Mouse (Mus musculus): ENCODE results near the gene Gpr180. TPM values are rescaled to one million over a fixed set of nuclear protein-coding genes. Genes with fewer than 3 reads are reported as not detected.
"Not testable (repeated sequence)": the region's sequence is repeated elsewhere in the genome, so short reads cannot be mapped to it uniquely, and the experiment has no call there.

Gpr180 gene
- 10 to 100 TPM; 31.4 to 36.1 TPM for total RNA-seq (2021)
- long read RNA-seq, experiment 1, transcript Gpr180-201 (9 exons, 1,875 nt) = major isoform, 98 of 126 reads
- long read RNA-seq, experiment 1, partial matches to known transcripts = 7 of 126 reads
- long read RNA-seq, experiment 1, other reads (novel, unspliced or antisense) = 21 of 126 reads
- long read RNA-seq, experiment 2, transcript Gpr180-201 (9 exons, 1,875 nt) = major isoform, 57 of 78 reads
- long read RNA-seq, experiment 2, partial matches to known transcripts = 7 of 78 reads
- long read RNA-seq, experiment 2, other reads (novel, unspliced or antisense) = 14 of 78 reads

DNA sequence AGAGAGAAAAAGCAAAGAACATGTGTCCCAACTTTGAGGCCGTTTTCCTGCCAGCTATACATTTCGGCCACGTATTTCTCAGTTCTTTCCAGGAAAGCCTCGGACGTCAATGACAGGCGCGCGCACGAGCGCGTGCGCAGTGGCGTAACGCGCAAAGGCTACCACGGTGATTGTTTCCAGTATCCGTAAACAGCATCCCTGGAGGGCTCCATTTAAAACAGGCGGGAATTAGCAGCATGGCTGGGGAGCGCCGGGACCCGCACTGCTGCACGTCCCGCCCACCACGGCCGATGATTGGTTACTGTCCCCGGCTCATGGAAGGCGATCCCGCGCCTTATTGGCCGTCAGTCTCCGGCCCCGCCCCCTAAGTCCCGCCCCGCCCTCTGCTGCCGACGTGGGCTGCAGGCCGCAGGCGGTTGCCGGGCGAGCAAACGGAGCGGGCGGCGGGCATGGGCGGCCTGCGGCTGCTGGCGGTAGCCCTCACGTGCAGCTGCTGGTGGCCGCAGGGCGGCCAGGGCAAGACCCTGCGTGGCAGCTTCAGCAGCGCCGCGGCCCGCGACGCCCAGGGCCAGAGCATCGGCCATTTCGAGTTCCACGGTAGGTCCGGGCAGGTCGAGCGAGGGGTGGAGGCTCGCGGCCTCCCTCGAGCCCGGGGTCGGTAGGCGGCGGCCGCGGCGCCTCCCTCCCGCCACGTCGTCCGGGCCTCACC is at the start of gene Gpr180:
Gene Gpr180, plus strand, starts transcription at position 415 of the 709 bp plus-strand sequence.
- DNase-seq (ENCODE audit: low spot score) = peak; percentile 96

DNA sequence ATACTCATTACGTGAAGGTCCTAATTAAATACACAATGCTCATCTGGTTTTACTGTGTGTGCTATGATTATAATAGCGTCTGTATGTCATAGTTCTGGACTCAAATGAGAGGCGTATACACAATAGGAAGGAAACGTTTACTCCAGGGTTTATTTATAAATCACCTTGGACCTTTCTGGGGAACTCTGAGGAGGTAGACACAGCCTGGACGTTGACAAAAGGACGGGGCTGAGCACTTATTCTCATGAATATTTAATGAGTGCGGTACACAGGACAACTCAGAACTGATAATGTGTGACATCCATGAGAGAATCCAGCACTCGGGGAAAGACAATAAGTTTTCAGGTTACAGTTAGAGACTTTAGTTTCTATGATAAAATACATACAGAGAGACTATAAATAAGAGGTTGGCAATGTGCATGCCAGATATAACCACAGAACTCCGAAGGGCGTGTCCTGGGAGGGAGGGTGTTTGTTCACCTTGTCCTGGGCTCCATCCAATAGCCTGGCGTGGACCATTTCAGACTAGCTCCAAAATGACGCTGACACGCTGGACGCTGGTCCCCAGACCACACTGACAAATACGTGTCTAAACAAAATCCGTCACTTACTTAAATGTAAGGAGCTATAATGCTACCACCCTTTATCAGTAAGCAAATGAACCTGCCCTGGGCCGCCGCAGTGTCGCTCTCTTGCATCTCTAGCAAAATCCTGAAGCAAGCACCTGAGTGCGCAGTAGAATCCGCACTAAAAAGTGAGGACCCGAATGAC is 48.3 kb upstream of the Gpr180 start:
- no peak for DNase-seq (ENCODE audit: low spot score)

DNA sequence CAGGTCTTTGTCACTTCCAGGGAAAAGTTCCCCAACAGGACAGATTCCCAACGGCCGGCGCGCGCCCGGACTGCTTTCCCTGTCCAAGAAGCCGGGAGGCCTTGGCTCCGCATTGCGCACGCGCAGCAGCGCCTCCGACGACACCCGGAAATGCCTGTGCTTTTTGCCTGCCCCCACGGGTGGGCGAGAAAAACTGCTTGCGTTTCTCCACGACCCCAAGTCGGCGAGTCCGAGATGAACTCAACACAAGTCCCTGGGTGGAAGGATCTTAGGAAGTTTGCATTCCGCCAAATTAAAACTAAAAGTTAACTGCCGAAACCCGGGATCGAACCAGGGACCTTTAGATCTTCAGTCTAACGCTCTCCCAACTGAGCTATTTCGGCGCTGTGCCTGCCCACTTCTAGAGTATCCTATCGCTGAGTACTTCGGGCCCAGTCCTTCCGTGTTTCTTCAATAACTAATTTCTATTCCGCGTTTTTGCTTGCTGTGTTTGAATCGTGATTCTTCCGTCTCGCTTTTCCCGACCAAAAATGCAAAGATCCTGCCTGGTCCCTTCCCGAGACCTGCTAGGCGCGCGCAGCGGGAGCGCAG is 47.6 kb upstream of the Gpr180 start:
- DNase-seq (ENCODE audit: low spot score) = peak; percentile 89

DNA sequence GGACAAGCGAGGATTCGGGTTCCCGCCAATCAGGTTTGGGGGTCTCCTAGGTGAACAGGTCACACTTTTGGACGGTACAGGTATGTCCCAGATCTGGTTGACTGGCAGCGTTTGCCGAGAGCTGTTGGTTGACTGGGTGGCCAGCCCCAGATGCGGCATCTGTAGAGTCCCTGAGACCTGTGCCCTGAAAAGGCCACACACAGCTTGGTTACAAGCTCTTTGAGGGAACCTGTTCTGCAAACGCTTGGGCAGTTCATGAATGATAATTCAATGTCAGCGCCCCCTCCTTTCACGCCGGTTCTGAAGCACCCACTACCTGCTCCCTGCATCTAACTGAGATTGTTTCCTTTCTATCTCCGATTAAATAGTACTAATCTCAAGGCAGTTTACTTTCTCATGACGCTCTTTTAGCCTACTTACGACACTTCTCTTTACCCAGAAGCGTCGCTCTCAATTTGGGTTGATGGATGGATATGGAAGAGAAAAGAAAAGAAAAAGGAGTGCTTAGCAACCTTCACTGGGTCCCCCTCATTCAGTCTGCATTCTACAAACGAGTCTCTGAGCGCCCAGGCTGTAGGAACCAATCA is 47.1 kb upstream of the Gpr180 start:
- no peak for DNase-seq (ENCODE audit: low spot score)

DNA sequence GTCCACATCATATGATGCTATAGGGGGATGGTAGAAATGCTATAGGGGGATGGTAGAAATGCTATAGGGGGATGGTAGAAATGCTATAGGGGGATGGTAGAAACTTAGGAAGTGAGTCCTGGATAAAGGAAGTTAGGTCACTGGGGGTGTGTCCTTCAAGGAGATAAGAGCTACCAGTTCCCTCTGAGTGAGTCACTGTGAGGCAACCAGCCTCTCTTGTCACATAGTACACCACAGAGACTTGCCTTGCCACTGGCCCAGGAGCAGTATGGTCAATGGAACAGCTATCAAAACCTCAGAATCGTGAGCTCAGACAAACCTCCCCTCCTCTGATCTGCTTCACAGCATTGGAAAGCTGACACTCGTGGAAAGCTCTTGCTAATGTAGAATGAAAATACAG is 38.7 kb upstream of the Gpr180 start:
- DNase-seq (ENCODE audit: low spot score) = no peak

DNA sequence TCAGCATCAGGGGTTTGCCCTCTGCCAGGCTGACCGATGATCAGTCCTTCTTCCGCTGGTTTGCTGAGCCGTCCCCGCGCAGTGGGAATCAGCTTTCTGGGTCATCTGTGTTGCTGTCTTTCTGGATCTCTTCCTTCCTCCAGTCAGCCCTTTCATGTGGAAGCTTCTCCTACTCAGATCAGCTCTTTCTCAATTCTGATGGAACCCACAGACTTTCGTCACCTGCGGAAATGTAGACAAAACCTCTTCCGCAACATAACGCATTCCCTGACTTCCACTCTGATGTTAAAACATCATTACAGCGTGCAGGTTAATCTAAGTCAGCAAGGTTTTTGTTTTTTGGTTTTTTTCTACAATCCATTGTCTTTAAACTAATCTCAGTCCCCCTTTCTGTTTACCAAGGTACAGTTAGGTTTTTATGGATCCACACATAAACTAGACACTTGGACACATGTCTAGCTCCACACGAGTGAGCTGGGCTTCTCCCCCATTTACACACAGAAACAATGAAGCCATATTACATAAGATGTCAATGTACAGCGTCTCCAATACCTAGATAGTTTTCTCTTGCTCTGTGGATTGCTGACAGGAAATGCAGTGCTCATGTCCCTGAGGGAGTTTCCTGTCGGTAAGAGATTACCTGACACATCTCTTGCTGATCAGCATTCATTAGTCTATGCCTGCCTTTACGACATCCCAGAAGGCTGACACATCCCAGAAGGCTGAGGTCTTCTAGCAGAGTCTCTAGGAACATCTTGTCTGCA is 35.5 kb upstream of the Gpr180 start:
- DNase-seq (ENCODE audit: low spot score) = no peak

DNA sequence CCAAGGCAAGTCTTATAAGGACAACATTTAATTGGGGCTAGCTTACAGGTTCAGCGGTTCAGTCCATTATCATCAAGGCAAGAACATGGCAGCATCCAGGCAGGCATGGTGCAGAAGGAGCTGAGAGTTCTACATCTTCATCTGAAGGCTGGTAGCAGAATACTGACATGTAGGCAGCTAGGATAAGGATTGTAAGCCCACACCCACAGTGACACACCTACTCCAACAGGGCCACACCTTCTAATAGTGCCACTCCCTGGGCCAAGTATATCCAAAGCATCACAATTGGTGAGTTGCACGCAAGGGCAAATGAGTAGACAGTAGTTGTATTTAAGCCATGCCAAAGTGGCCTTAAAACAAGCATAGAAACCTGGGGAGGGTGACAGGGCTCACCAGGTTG is 29.5 kb upstream of the Gpr180 start:
- not testable (repeated sequence) for DNase-seq (ENCODE audit: low spot score)

DNA sequence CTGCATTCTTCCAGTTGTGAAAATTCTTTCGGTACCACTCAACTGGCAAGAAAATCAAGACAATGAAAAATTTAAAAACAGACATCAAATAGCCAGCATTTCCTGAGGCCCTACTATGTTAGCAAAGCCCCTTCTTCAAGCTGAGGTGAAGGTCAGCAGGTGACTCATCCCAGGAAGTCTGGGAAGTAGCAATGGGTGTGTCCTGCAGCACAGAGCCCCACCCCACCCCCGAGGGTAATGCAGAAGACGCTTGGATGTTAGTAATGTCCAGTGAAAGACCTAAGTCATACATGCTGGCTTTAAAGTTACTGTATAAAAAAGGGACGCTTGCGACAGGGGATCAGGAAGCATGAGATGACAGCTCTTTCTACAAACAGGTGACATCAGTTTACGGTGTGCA is 23.8 kb upstream of the Gpr180 start:
- DNase-seq (ENCODE audit: low spot score) = no peak

DNA sequence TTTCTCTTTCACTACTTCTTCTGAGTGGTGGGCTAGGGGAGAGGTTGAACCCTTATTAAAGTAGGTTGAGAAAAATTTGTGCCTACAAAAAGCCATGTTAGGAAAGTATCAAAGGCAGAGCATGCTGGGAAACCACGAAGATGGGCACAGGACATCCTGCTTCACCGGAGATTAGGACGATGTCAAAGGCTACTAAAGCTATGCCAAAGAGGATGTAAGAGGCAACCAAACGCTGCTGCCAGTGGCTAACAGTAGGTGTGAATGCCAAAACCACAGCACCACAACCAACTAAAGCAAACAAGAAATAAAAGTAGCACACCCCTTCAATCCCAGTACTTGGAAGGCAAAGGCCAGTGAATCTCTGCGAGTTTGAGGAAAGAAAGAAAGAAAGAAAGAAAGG is 12.8 kb upstream of the Gpr180 start:
- no peak for DNase-seq (ENCODE audit: low spot score)

DNA sequence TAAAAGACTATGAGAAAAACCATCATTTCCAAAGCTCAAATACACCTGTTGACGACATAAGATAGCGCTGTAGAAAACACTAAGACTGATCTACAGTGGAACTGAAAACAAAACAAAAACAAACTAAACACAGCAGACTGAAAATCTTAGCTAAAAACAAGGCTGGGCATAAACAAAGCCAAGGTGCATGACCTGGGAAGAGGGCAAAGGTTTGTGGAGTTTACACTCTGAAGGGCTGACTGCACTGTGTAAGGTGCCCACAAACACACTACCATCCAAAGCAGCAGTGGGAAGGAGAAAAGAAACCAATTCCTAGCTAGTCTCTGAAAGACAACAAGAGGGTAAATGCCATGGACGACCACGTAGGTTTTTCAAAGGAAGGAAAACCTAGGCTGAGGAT is 12.2 kb upstream of the Gpr180 start:
- DNase-seq (ENCODE audit: low spot score) = no peak

DNA sequence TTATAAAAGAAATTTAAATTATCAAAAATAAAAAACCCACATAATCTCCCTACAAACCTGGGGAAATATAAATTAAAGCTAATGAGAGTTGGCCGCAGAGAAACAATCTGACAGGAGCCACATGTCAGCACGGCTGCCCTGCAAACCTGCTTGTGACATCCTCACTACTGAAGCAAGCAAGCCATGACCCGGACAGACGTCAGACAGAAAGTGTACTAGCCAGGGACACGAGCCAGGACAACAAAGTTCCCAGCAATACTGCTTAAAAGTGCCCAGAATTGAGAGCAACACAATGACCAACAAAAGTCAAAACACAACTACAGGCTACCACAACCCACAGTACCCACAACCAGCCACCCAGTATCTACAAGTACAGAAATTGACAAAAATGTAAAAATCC is 10.7 kb upstream of the Gpr180 start:
- DNase-seq (ENCODE audit: low spot score) = no peak

DNA sequence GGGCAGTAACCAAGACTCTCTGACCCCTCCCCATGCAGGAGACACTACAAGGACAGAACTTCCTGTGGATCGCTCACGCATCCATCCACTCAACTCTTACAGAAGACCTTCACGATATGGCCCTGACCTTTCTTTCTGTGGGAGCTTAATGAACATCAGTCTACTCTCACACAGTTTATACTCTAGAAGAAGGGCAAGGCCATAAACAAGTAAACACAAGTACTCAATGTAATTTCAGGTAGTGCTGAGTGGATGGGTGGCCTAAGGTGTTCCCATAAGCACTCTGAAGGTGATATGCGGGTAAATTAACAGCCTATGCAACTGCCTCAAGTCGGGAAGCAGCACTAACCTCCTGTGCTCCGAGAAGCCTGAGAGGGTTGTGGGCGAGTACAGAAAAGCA is 5.5 kb upstream of the Gpr180 start:
- no peak for DNase-seq (ENCODE audit: low spot score)

DNA sequence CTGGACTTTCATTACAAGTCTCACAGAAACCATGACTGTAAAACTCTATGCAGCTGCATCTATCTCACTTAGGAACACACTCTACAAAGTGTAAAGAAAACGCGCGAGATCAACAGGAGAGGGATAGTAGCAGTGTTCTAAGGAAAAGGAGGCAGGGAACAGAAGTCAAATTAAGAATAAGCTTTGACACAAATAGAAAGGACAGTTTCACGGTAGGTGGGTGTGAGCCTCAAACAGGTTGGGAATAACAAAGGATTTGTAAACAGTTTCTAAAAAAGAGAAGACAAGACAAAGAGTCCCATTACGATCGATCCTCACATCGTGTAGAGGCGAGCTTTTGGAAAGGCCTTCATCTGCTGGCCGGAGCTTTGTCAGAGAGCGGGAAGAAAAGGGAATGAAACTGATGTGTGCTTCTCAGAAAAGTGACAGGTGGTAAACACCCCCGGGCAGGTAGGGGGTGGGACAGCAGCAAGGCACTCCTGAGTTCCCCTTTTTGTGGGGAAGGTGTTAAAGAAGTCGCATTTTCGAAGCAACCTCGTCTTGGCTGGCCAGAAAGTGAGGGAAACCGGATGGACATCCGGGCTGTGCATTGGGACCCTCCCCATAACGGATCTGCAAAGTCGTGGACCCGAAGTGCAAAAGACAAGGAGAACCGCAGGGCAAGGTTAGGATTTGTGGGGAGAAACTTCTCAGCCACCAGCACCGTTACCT is 4.9 kb upstream of the Gpr180 start:
- DNase-seq (ENCODE audit: low spot score) = no peak

DNA sequence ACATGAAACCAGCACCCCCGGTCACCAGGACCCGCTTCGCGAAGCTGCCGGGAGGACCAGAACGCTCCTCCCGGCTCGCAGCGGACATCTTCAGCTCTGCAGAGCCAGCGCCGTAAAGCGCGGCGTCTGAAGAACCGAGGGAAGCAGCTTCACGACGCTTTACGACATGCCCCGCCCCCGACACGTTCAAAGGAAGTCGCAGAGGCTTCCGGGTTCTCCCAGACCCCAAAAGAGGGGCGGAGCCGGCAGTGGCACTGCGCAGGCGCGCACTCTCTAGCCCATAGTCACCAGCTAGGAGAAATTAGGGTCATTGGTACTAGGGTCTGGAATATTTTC is 4.3 kb upstream of the Gpr180 start, which contains the start of gene Tgds:
Gene Tgds, minus strand, starts transcription at position 114 of the 336 bp plus-strand sequence.
- peak; percentile 99 for DNase-seq (ENCODE audit: low spot score)

DNA sequence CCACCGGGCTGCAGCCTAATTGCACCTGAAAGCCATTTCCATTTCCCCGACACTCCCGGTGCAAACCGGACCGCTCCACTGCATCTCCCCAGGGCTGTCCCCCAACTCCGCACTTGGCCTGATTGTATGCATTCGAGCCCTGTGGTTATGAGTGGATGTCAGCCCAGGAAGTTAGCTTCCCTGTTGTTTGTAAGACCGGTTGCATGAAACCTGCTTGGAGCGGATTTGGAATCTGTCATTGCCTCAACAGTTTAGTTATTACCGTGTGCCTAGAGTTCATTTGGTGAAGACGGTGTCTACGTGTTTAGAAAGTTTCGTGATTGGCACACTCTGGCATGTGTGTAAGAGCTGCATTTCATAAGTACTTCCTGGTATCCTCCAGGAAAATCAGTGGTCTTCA is 529 bp downstream of the Gpr180 start:
- DNase-seq (ENCODE audit: low spot score) = no peak

DNA sequence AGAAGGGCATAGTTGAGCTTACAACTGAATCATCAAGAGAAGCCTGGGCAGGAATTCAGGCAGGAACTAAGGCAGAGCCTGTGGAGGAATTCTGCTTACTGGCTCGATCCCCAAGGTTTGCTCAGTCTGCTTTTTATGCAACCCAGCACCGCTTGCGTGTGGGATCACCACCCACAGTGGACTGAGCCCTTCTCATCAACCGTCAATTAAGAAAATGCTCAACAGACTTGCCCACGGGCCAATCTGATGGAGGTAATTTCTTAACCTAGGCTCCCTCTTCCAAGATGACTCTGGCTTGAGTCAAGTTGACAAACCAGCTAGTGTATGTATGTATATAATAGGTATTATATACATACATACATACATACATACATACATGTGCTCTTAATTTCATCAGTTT is 5.3 kb downstream of the Gpr180 start:
- DNase-seq (ENCODE audit: low spot score) = no peak

DNA sequence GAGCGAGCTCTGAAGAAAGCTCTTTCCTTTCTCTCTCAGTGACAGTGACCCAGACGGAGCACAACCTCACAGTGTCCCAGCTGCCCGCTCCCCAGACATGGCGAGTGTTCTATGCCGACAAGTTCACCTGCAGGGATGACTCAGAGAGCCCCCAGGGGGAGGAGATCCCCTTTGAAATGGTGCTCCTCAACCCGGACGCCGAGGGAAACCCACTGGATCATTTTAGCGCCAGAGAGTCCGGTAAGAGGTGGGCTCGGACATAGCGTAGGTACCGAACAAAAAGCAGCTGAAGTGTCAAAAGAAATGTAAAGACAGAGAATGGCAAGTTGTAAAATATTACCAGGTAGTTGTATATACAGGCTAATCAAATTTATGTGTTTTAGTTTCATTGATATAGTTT is 11.1 kb downstream of the Gpr180 start:
- DNase-seq (ENCODE audit: low spot score) = no peak

DNA sequence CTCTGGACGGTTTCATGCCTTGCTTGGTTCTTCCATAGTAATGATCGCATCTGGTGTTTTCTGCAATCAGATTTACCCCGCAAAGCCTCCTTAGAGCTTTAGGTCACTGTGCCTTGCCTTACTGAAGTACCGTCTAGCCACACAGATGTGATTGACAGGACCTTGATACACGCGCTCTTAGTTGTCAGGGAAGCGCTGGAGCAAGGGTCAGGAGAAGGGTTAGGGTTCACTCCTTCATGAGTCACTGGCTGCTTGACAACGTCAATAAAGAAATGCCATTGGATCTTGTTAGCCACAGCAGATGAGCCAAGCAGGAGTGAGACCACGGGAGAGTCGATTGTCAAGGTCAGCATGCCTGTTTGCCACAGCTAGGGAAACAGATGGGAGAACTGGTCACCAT is 11.6 kb downstream of the Gpr180 start:
- no peak for DNase-seq (ENCODE audit: low spot score)

DNA sequence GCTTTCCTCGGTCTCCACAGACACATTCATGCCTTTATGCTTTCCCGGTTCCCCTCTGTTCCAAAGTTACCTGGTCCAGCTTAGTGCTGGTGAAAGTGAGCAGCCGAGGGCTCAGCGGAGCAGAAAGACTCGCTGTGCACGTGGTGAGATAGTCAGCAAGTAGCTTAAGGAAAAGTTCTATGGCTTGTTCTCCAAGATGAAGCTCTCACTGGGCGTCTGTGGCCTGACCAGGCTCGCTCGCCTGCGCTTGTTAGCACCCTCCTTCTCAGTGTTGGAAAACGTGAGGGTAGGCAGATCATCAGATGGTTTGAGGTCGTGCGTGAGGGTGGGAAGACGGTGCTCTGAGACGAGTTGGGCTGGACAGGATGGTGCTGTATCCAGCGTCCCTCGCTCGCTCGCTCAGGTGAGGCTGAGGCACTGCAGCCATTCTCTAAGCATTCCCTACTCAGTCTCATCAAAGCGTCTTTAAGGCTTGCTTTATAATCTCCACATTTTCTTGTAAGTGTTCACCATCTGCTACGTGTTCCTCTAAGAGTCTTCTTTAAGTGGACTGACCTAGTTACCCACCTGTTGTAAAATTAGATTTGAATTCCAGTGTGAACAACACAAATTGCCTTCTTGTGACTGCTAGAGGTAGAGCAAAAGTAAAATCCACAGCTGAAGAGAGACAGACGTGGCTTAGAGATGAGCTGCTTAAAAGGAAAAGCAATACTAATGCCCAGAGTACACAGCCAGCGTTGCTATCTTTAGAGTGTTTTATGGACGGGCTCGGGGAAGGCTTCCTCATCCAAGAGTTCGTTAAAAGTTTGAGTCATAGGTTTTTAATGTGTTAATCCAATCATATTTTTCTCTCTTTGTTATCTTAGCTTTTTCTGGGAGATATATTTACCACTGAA is 13.9 kb downstream of the Gpr180 start:
- peak; percentile 18 for DNase-seq (ENCODE audit: low spot score)

All from gastrocnemius, adult 18-20 months (tissue).